In genomic region chr2:27037008-27037407, GRCm38 (mm10) we compare ENCODE assay signal across 17 mouse cellular contexts. TPM values are rescaled to one million over a fixed set of nuclear protein-coding genes. Genes with fewer than 3 reads are reported as not detected.
A peak's percentile ranks its signal among the peaks of the same experiment; 100 is the strongest.
DNase-seq lines count a peak whose midpoint lies in the region; ATAC-seq and TF ChIP-seq lines count a peak whose summit lies in the region.
"Had no signal": no experiment of that assay in that cellular context is flagged by ENCODE, and none has a peak within 500 bp of the region (broad histone marks: within the 10 kb centered on the region; RNA-seq: fewer than 3 reads in every experiment).

No protein-coding gene starts in this region.

- H3K9me3 ChIP-seq in heart, embryonic 11.5 days (replicated peaks; ENCODE audit: control insufficient read depth, low read length), result no peaks in the 10 kb centered on the region
- H3K9me3 ChIP-seq in liver, embryonic 12.5 days (replicated peaks), result no peaks in the 10 kb centered on the region
- no peaks in the 10 kb centered on the region for H3K9me3 ChIP-seq in liver, postnatal 0 days (ENCODE audit: low read length)
- H3K9me3 ChIP-seq: intestine, embryonic 15.5 days; midbrain, embryonic 10.5 days had no signal

- intact Hi-C loops in heart, postnatal 36 days (cut with DNase I), result no loop called here

- H3K4me3 ChIP-seq in heart, embryonic 11.5 days (ENCODE audit: low read depth, low read length), result no peak overlapping the region
- H3K4me3 ChIP-seq in liver, embryonic 12.5 days, result no peak overlapping the region
- H3K4me3 ChIP-seq in liver, postnatal 0 days (ENCODE audit: low read depth, low read length), result no peak overlapping the region
- H3K4me3 ChIP-seq: intestine, embryonic 15.5 days; left cerebral cortex, adult 2 months; midbrain, embryonic 10.5 days had no signal

- peak; percentile 61; the same call in 1 of the 2 replicates for ATAC-seq in heart, embryonic 11.5 days (replicated peaks; ENCODE audit: insufficient number of reproducible peaks, low FRiP score, low TSS enrichment)
- peak; percentile 48; the same call in 1 of the 2 replicates for ATAC-seq in liver, embryonic 12.5 days
- ATAC-seq in liver, postnatal 0 days, result no peak
- ATAC-seq: forebrain, postnatal 0 days; intestine, embryonic 15.5 days; Patski had no signal

- H3K4me1 ChIP-seq in heart, embryonic 11.5 days (ENCODE audit: control insufficient read depth, insufficient read depth, low read length), result no peaks in the 10 kb centered on the region
- H3K4me1 ChIP-seq in liver, embryonic 12.5 days, result peaks cover 7% of the 10 kb centered on the region; the same call in 1 of the 2 replicates
- H3K4me1 ChIP-seq in liver, postnatal 0 days (ENCODE audit: insufficient read depth), result peaks cover 5% of the 10 kb centered on the region

- no peak for DNase-seq in heart, postnatal 36 days
- no peak for DNase-seq in liver, postnatal 0 days
- DNase-seq in urinary bladder, postnatal 14 days (ENCODE audit: low spot score), result peak; percentile 48
- no peak for DNase-seq in urinary bladder, postnatal 25 days (ENCODE audit: low spot score)
- DNase-seq in layer of hippocampus, postnatal 36 days, result no peak
- DNase-seq: adrenal gland, postnatal 36 days; cerebellum, adult 2 months; forebrain, postnatal 0 days; kidney, postnatal 10 days; lung, postnatal 14 days; thymus, adult 2 months had no signal

- H3K4me2 ChIP-seq in heart, embryonic 11.5 days, result no peak overlapping the region
- no peak overlapping the region for H3K4me2 ChIP-seq in liver, embryonic 12.5 days
- no peak overlapping the region for H3K4me2 ChIP-seq in liver, postnatal 0 days (ENCODE audit: low read depth, low read length)
- H3K4me2 ChIP-seq: intestine, embryonic 15.5 days had no signal

- no peaks in the 10 kb centered on the region; the same call in 1 of the 2 replicates for H3K27me3 ChIP-seq in heart, embryonic 11.5 days (ENCODE audit: control insufficient read depth, insufficient read depth, low read length)
- H3K27me3 ChIP-seq in liver, embryonic 12.5 days (replicated peaks), result peaks cover 4% of the 10 kb centered on the region; the same call in 1 of the 2 replicates
- H3K27me3 ChIP-seq in liver, postnatal 0 days (ENCODE audit: insufficient read depth, low read length), result no peaks in the 10 kb centered on the region
- H3K27me3 ChIP-seq: intestine, embryonic 15.5 days had no signal

- no peak overlapping the region for H3K9ac ChIP-seq in heart, embryonic 11.5 days (ENCODE audit: low read depth, low read length)
- H3K9ac ChIP-seq in liver, embryonic 12.5 days, result no peak overlapping the region
- no peak overlapping the region for H3K9ac ChIP-seq in liver, postnatal 0 days (replicated peaks)
- H3K9ac ChIP-seq: forebrain, postnatal 0 days; intestine, embryonic 15.5 days had no signal

- TF ChIP-seq CTCF in liver, postnatal 0 days (IDR thresholded peaks at IDR 0.05; ENCODE audit: low read depth), result no peak

- TF ChIP-seq EP300 in liver, postnatal 0 days (IDR thresholded peaks at IDR 0.05; ENCODE audit: low read depth), result no peak

- 59% methylated on average over 4 of the region's 4 CpGs for WGBS in heart, embryonic 11.5 days (ENCODE audit: insufficient replicate concordance)
- 59% methylated on average over 4 of the region's 4 CpGs for WGBS in liver, embryonic 12.5 days (ENCODE audit: insufficient replicate concordance)
- 63% methylated on average over 4 of the region's 4 CpGs for WGBS in liver, postnatal 0 days (ENCODE audit: insufficient replicate concordance)

- H3K36me3 ChIP-seq in heart, embryonic 11.5 days (ENCODE audit: control insufficient read depth, insufficient read depth, low read length), result no peaks in the 10 kb centered on the region
- H3K36me3 ChIP-seq in liver, embryonic 12.5 days, result no peaks in the 10 kb centered on the region
- H3K36me3 ChIP-seq in liver, postnatal 0 days (replicated peaks; ENCODE audit: insufficient read depth, low read length), result no peaks in the 10 kb centered on the region
- H3K36me3 ChIP-seq: intestine, embryonic 15.5 days; midbrain, embryonic 10.5 days had no signal

- no peak overlapping the region for H3K27ac ChIP-seq in heart, embryonic 11.5 days (ENCODE audit: low read depth, low read length)
- no peak overlapping the region for H3K27ac ChIP-seq in liver, embryonic 12.5 days
- H3K27ac ChIP-seq in liver, postnatal 0 days (ENCODE audit: low read depth), result no peak overlapping the region
- H3K27ac ChIP-seq: intestine, embryonic 15.5 days; left cerebral cortex, adult 2 months; midbrain, embryonic 10.5 days had no signal

RNA-seq across cellular contexts. Expression of gene Slc2a6, which starts 9.2 kb away (rescaled TPM):
- 0.30 TPM in 1 of 2 replicates, not detected in the other for polyA plus RNA-seq in heart, embryonic 11.5 days (2014; fragmentation: Nextera tagmentation; extraction: Ambion mirVana)
- total RNA-seq in heart, postnatal 36 days (2021), result under 1 TPM in 1 of 2 experiments, not detected in 1; 0.73 TPM
- polyA plus RNA-seq in liver, embryonic 12.5 days (2016; fragmentation: Nextera tagmentation; extraction: Ambion mirVana), result 0.31 and 0.36 TPM in 2 replicates
- 0.31 and 0.47 TPM in 2 replicates for polyA plus RNA-seq in liver, postnatal 0 days (2015; fragmentation: Nextera tagmentation; extraction: Ambion mirVana)
- total RNA-seq in layer of hippocampus, postnatal 36 days (2021), result 10 to 100 TPM; 40.1 to 44.9 TPM

RNA-seq across cellular contexts. Expression of gene Cacfd1, which starts 27.3 kb away (rescaled TPM):
- polyA plus RNA-seq in heart, embryonic 11.5 days (2014; fragmentation: Nextera tagmentation; extraction: Ambion mirVana), result 37.4 and 46.4 TPM in 2 replicates
- 10 to 100 TPM; 41.0 to 44.2 TPM for total RNA-seq in heart, postnatal 36 days (2021)
- polyA plus RNA-seq in liver, embryonic 12.5 days (2016; fragmentation: Nextera tagmentation; extraction: Ambion mirVana), result 16.5 and 19.1 TPM in 2 replicates
- 21.1 and 23.5 TPM in 2 replicates for polyA plus RNA-seq in liver, postnatal 0 days (2015; fragmentation: Nextera tagmentation; extraction: Ambion mirVana)
- 10 to 100 TPM; 42.8 to 46.6 TPM for total RNA-seq in layer of hippocampus, postnatal 36 days (2021)

RNA-seq across cellular contexts. Expression of gene Mymk, which starts 35.0 kb away (rescaled TPM):
- 0.15 and 0.23 TPM in 2 replicates for polyA plus RNA-seq in heart, embryonic 11.5 days (2014; fragmentation: Nextera tagmentation; extraction: Ambion mirVana)
- total RNA-seq in heart, postnatal 36 days (2021), result not detected
- polyA plus RNA-seq in liver, embryonic 12.5 days (2016; fragmentation: Nextera tagmentation; extraction: Ambion mirVana), result 0.14 and 0.90 TPM in 2 replicates
- 0.49 TPM in 1 of 2 replicates, not detected in the other for polyA plus RNA-seq in liver, postnatal 0 days (2015; fragmentation: Nextera tagmentation; extraction: Ambion mirVana)
- total RNA-seq in layer of hippocampus, postnatal 36 days (2021), result under 1 TPM; 0.46 to 0.77 TPM
- total RNA-seq: adrenal gland, postnatal 36 days; forebrain, postnatal 0 days had no signal
- polyA plus RNA-seq: midbrain, embryonic 10.5 days had no signal

RNA-seq across cellular contexts. Expression of gene Adamtsl2, which starts 42.2 kb away (rescaled TPM):
- polyA plus RNA-seq in heart, embryonic 11.5 days (2014; fragmentation: Nextera tagmentation; extraction: Ambion mirVana), result 9.0 and 14.2 TPM in 2 replicates
- total RNA-seq in heart, postnatal 36 days (2021), result 10 to 100 TPM; 20.3 to 21.4 TPM
- polyA plus RNA-seq in liver, embryonic 12.5 days (2016; fragmentation: Nextera tagmentation; extraction: Ambion mirVana), result 0.77 and 1.3 TPM in 2 replicates
- polyA plus RNA-seq in liver, postnatal 0 days (2015; fragmentation: Nextera tagmentation; extraction: Ambion mirVana), result 1.1 and 1.2 TPM in 2 replicates
- 10 to 100 TPM; 10.5 to 12.3 TPM for total RNA-seq in layer of hippocampus, postnatal 36 days (2021)
